Mouse (Mus musculus): Measurements from ENCODE around the gene Phrf1. TPM values are rescaled to one million over a fixed set of nuclear protein-coding genes. Genes with fewer than 3 reads are reported as not detected.

Phrf1 gene
- polyA plus RNA-seq, 1 experiment from 2014 or later: 24.7 TPM

- no peak for TF ChIP-seq CTCF (IDR thresholded peaks at IDR 0.05; ENCODE audit: low read depth)
- 4% methylated on average over 25 of the region's 25 CpGs for WGBS
- H3K36me3 ChIP-seq (ENCODE audit: control insufficient read depth, insufficient read depth): peaks cover 49% of the 10 kb centered on the region
Observed at GRCm38 (mm10) chr7:141265739-141266561, 37.4 kb downstream of the Phrf1 start, which contains the start of gene Irf7. Irf7 (minus strand) TSS chr7:141266481.

GRCm38 (mm10) chr7:141268466-141269272 is 40.1 kb downstream of the Phrf1 start:
- H3K9ac ChIP-seq (ENCODE audit: low read depth, low read length): no peak overlapping the region
- ATAC-seq: no peak
- H3K4me2 ChIP-seq (replicated peaks; ENCODE audit: low read depth): 0 out of 2 replicates have a peak overlapping the region, but pooled peaks have one; percentile 21
- H3K27me3 ChIP-seq (replicated peaks; ENCODE audit: control insufficient read depth, insufficient read depth, low read length): no peaks in the 10 kb centered on the region
- H3K4me3 ChIP-seq (ENCODE audit: low read depth, low read length): no peak overlapping the region
- no peak for TF ChIP-seq CTCF (IDR thresholded peaks at IDR 0.05; ENCODE audit: low read depth)
- 70% methylated on average over 24 of the region's 24 CpGs for WGBS
- H3K27ac ChIP-seq (ENCODE audit: low read depth, low read length): peak overlapping the region; percentile 21; the same call in 1 of the 2 replicates
- H3K4me1 ChIP-seq (replicated peaks; ENCODE audit: control insufficient read depth, insufficient read depth, low read length): peaks cover 3% of the 10 kb centered on the region; the same call in 1 of the 2 replicates
- no peaks in the 10 kb centered on the region for H3K9me3 ChIP-seq (ENCODE audit: control insufficient read depth)
- peaks cover 45% of the 10 kb centered on the region for H3K36me3 ChIP-seq (ENCODE audit: control insufficient read depth, insufficient read depth)

More at GRCm38 (mm10) chr7:141265739-141266561, 37.4 kb downstream of the Phrf1 start, which contains the start of gene Irf7:
- peak; percentile 74 for ATAC-seq
- H3K27ac ChIP-seq (ENCODE audit: low read depth, low read length): peak within 1 kb of the TSS; percentile 82
- H3K4me1 ChIP-seq (replicated peaks; ENCODE audit: control insufficient read depth, insufficient read depth, low read length): peaks cover 3% of the 10 kb centered on the region; the same call in 1 of the 2 replicates
- H3K9me3 ChIP-seq (ENCODE audit: control insufficient read depth): no peaks in the 10 kb centered on the region
- peak within 1 kb of the TSS; percentile 80 for H3K4me2 ChIP-seq (replicated peaks; ENCODE audit: low read depth)
- peak within 1 kb of the TSS; percentile 79 for H3K9ac ChIP-seq (ENCODE audit: low read depth, low read length)
- H3K27me3 ChIP-seq (replicated peaks; ENCODE audit: control insufficient read depth, insufficient read depth, low read length): no peaks in the 10 kb centered on the region
- H3K4me3 ChIP-seq (ENCODE audit: low read depth, low read length): peak within 1 kb of the TSS; percentile 70

DNA sequence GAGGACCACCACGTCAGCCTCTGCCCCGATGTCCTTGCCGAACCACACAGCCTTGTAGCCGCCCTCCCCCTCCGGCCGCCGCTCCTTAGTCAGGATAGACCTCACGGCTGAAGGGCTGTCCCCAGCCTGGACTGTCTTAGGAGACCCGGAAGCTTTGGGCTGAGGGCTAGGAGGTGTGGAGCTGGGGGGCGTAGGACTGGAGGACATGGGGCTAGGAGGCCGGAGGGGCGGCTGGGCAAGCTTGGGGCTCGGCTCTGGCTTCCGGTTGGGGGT is 40.6 kb downstream of the Phrf1 start:
- WGBS: 73% methylated on average over 14 of the region's 14 CpGs
- no peaks in the 10 kb centered on the region for H3K27me3 ChIP-seq (replicated peaks; ENCODE audit: control insufficient read depth, insufficient read depth, low read length)
- H3K4me2 ChIP-seq (replicated peaks; ENCODE audit: low read depth): peak overlapping the region; percentile 21; the same call in 1 of the 2 replicates
- peaks cover 40% of the 10 kb centered on the region for H3K36me3 ChIP-seq (ENCODE audit: control insufficient read depth, insufficient read depth)
- TF ChIP-seq CTCF (IDR thresholded peaks at IDR 0.05; ENCODE audit: low read depth): no peak
- H3K4me1 ChIP-seq (replicated peaks; ENCODE audit: control insufficient read depth, insufficient read depth, low read length): peaks cover 3% of the 10 kb centered on the region; the same call in 1 of the 2 replicates
- H3K27ac ChIP-seq (ENCODE audit: low read depth, low read length): no peak overlapping the region
- no peaks in the 10 kb centered on the region for H3K9me3 ChIP-seq (ENCODE audit: control insufficient read depth)
- H3K9ac ChIP-seq (ENCODE audit: low read depth, low read length): no peak overlapping the region
- no peak overlapping the region for H3K4me3 ChIP-seq (ENCODE audit: low read depth, low read length)
- no peak for ATAC-seq

- no peak for ATAC-seq
- no peak for TF ChIP-seq CTCF (IDR thresholded peaks at IDR 0.05; ENCODE audit: low read depth)
- H3K36me3 ChIP-seq (ENCODE audit: control insufficient read depth, insufficient read depth): peaks cover 37% of the 10 kb centered on the region
- H3K27me3 ChIP-seq (replicated peaks; ENCODE audit: control insufficient read depth, insufficient read depth, low read length): no peaks in the 10 kb centered on the region
- H3K4me1 ChIP-seq (replicated peaks; ENCODE audit: control insufficient read depth, insufficient read depth, low read length): no peaks in the 10 kb centered on the region
- H3K9me3 ChIP-seq (ENCODE audit: control insufficient read depth): no peaks in the 10 kb centered on the region
- 81% methylated on average over 3 of the region's 3 CpGs for WGBS
- H3K4me3 ChIP-seq (ENCODE audit: low read depth, low read length): no peak overlapping the region
- H3K9ac ChIP-seq (ENCODE audit: low read depth, low read length): no peak overlapping the region
- H3K4me2 ChIP-seq (replicated peaks; ENCODE audit: low read depth): no peak overlapping the region
- no peak overlapping the region for H3K27ac ChIP-seq (ENCODE audit: low read depth, low read length)
Observed at GRCm38 (mm10) chr7:141270631-141271030, 42.0 kb downstream of the Phrf1 start.

DNA sequence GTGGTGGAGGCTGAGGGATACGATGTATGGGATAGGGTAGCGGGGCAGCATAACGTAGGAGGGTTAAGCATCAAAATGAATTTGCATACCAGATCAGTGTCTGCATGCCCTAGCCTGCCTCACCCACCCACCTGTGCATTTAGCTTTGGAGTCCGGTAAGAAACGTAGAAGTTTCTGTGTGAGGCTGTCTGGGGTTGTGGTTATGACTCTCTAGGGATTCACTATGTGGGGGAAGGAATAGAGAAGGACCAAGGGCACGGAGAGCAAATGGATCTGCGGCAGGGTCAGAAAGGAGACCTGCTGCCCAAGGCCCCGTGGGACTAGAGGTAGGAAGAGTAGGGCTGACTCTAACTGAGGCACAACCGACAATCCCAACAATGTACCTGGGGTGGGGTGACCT is 46.8 kb downstream of the Phrf1 start:
- Histone ChIP-seq H3K9me3 (ENCODE audit: control insufficient read depth) (no peaks in the 10 kb centered on the region), H3K4me1 (replicated peaks; ENCODE audit: control insufficient read depth, insufficient read depth, low read length) (0 out of 2 replicates have a peak, but pooled peaks cover 6% of the 10 kb centered on the region), H3K9ac (ENCODE audit: low read depth, low read length) (peak overlapping the region; percentile 66; the same call in 1 of the 2 replicates), H3K4me3 (ENCODE audit: low read depth, low read length) (peak overlapping the region; percentile 47), H3K36me3 (ENCODE audit: control insufficient read depth, insufficient read depth) (peaks cover 22% of the 10 kb centered on the region), H3K27me3 (replicated peaks; ENCODE audit: control insufficient read depth, insufficient read depth, low read length) (no peaks in the 10 kb centered on the region), H3K27ac (ENCODE audit: low read depth, low read length) (peak overlapping the region; percentile 93; the same call in 1 of the 2 replicates), H3K4me2 (replicated peaks; ENCODE audit: low read depth) (peak overlapping the region; percentile 65)
- TF ChIP-seq CTCF (IDR thresholded peaks at IDR 0.05; ENCODE audit: low read depth): no peak
- ATAC-seq: no peak
- WGBS: 65% methylated on average over 9 of the region's 9 CpGs

GRCm38 (mm10) chr7:141276546-141276945 is 48.0 kb downstream of the Phrf1 start, which contains the start of gene Cdhr5:
Cdhr5 (minus strand) TSS chr7:141276786.
- peaks cover 18% of the 10 kb centered on the region; the same call in 1 of the 2 replicates for H3K36me3 ChIP-seq (ENCODE audit: control insufficient read depth, insufficient read depth)
- peak within 1 kb of the TSS; percentile 65 for H3K4me2 ChIP-seq (replicated peaks; ENCODE audit: low read depth)
- H3K27ac ChIP-seq (ENCODE audit: low read depth, low read length): peak within 1 kb of the TSS; percentile 93
- ATAC-seq: peak; percentile 80
- H3K9me3 ChIP-seq (ENCODE audit: control insufficient read depth): no peaks in the 10 kb centered on the region
- H3K9ac ChIP-seq (ENCODE audit: low read depth, low read length): peak within 1 kb of the TSS; percentile 66
- H3K4me1 ChIP-seq (replicated peaks; ENCODE audit: control insufficient read depth, insufficient read depth, low read length): 0 out of 2 replicates have a peak, but pooled peaks cover 6% of the 10 kb centered on the region
- no peaks in the 10 kb centered on the region for H3K27me3 ChIP-seq (replicated peaks; ENCODE audit: control insufficient read depth, insufficient read depth, low read length)
- TF ChIP-seq CTCF (IDR thresholded peaks at IDR 0.05; ENCODE audit: low read depth): no peak
- 20% methylated on average over 11 of the region's 11 CpGs for WGBS
- H3K4me3 ChIP-seq (ENCODE audit: low read depth, low read length): peak within 1 kb of the TSS; percentile 47

Data from intestine, postnatal 0 days (tissue).